Mouse (Mus musculus) olfactory bulb, adult 2 months (tissue): ENCODE measurements around the gene Ifnl3. TPM values are rescaled to one million over a fixed set of nuclear protein-coding genes. Genes with fewer than 3 reads are reported as not detected.

Source experiments
- H3K27ac ChIP-seq: fragments of 200-500 bp; 2 replicates; pipeline ENCODE4 v1.5.1; 2012; ENCODE audit warnings: low read depth, low read length; ENCODE audit not compliant: insufficient read depth
- H3K4me1 ChIP-seq: fragments of 200-500 bp; 2 replicates; pipeline ENCODE4 v1.6.1; 2012; ENCODE audit warnings: low read length; ENCODE audit not compliant: control insufficient read depth, insufficient read depth
- H3K4me3 ChIP-seq: fragments of 200-500 bp; 2 replicates; pipeline ENCODE4 v1.5.1; 2012; ENCODE audit warnings: mild to moderate bottlenecking, low read depth, low read length, moderate library complexity; ENCODE audit not compliant: insufficient read depth
- CTCF ChIP-seq: fragments of 200-500 bp; IDR thresholded peaks from 2 replicates; pipeline ENCODE4 v1.5.1; 2012; ENCODE audit warnings: low read depth, mild to moderate bottlenecking, low read length, moderate library complexity; ENCODE audit not compliant: insufficient read depth
- POLR2A ChIP-seq: fragments of 200-500 bp; IDR thresholded peaks from 2 replicates; pipeline ENCODE4 v1.6.1; 2012; ENCODE audit warnings: mild to moderate bottlenecking, low read depth, low read length, moderate library complexity; ENCODE audit not compliant: insufficient read depth
- WGBS: fragments of 180-500 bp; shearing (Covaris S2); methylation state at CpG from one replicate; pipeline ENCODE4 v1.1.7; 2018; 5-methylcytosine and 5-hydroxymethylcytosine counted together
- polyA plus RNA-seq: library from polyadenylated mRNA; stranded (reverse); fragments of >200 nt; gene quantifications from 2 replicates; pipeline ENCODE4 v1.2.4, GENCODE M21; 2012; ENCODE audit warnings: low replicate concordance; ENCODE audit not compliant: missing spikeins, insufficient read depth, insufficient read length

Gene Ifnl3
- polyA plus RNA-seq, 1 experiment: not detected

DNA sequence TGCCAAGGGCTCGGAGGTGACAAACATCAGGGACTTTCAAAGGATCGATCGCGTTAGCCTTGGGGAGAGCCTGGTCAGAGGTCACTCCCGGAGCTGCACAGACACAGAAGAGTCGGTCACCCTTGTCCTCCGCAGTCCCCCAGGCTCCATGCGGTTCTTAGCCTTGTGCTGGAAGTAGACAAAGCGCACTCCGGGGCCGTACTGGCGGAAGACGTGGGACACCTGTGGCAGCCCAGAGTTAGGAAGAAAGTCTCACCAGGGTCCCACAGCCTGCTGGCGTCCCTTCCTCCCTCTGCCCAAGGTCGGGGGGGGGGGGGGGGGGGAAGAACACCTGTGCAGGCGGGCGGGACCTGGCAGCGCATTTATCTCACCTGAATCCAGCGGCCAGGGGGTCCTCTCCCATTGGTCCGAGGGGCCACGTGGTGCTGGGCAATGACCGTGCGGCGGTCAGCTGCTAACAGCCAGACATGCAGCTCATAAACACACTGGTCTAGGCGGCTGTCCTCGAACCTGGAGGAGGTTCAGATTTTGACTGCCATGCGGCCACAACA is 21.5 kb downstream of the Ifnl3 start:
- WGBS: 21% methylated on average over 27 of the region's 27 CpGs
- no peak for TF ChIP-seq POLR2A
- no peak for TF ChIP-seq CTCF
- H3K4me1 ChIP-seq: peaks cover 14% of the 10 kb centered on the region
- H3K27ac ChIP-seq: no peak overlapping the region
- no peak overlapping the region for H3K4me3 ChIP-seq

DNA sequence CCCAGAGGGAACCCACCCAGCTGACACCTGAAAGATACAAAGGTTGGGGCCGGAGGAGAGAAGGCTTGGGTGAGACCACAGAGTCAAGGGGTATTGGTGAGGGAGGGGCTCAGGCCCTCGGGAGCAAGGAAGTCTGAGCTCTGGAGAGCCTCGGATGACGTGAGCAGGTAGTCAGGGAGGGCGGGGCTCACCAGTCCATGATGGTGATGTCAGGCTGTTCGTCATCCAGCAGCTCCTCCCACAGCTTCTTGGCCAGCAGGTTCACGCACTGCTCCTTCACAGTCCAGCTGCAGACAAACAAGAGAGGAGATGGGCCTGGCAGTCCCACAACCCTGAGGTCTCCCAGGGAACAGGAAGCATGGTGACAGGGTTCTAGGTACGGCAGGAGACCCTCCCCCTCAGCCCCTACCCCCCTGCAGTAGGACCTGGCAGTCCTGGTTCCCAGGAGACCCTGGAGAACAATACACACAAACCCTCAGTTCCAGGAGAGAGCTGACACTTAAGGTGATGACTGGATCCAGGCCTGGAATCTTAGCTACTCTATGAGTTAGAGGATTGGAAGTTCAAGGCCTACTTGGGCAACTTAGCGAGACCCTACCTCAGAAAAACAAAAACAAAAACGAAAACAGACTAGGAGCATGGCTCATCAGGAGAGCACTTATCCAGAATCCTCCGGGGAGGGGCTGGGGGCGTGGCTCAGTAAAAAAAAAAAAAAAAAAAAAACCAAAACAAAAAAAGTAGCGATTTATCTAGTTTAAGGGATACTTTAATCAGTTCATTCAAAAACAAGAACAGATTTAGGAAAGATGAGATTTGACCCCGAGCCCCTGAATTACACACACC is 22.6 kb downstream of the Ifnl3 start:
- WGBS: 56% methylated on average over 14 of the region's 14 CpGs

DNA sequence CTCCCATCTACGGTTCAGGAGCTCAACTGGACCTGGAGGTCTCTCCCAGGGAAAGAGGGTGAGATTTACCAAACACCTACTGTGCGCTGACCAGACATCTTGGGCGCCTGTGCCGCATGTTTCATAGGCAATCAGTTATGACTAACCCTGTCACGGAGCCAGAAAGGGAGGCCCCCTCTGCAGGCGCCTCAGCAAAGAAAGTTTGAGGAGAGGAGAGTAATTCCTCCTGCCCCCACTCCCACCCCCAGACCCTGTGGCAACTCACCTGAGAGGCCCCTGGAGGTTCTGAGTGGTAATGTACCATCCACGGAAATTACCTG is 23.2 kb downstream of the Ifnl3 start:
- 0 out of 2 replicates have a peak, but pooled peaks have one; percentile 11 for TF ChIP-seq CTCF
- TF ChIP-seq POLR2A: no peak
- 68% methylated on average over 7 of the region's 7 CpGs for WGBS
- H3K4me3 ChIP-seq: no peak overlapping the region
- H3K4me1 ChIP-seq: peaks cover 14% of the 10 kb centered on the region
- no peak overlapping the region for H3K27ac ChIP-seq

More for the DNA sequence above, 22.6 kb downstream of the Ifnl3 start:
- no peak overlapping the region for H3K27ac ChIP-seq
- TF ChIP-seq CTCF (no peak), POLR2A (no peak)
- H3K4me3 ChIP-seq: no peak overlapping the region
- peaks cover 14% of the 10 kb centered on the region for H3K4me1 ChIP-seq

DNA sequence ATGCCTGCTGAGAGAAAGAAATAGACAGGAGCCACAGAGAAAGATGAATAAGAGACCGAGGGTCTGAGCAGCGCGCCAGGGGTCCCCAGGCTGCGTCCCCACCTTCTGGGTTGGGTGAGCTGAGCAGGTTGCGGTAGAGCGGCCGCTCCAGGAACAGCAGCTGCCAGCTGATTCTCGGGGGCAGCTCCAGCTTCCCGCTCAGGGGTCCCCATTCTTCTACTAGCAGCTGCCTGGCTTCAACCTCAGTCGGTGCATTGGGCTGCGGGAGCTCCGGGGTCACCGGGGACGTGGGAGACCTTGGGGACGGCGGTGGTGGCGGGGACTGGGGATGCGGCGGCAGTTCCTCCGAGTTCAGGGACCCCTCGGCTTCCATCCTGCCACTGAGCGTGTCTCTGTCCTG is 24.0 kb downstream of the Ifnl3 start:
- no peak overlapping the region for H3K27ac ChIP-seq
- WGBS: 3% methylated on average over 22 of the region's 22 CpGs
- peak overlapping the region; percentile 3 for H3K4me3 ChIP-seq
- peaks cover 14% of the 10 kb centered on the region for H3K4me1 ChIP-seq
- TF ChIP-seq POLR2A: no peak
- TF ChIP-seq CTCF: no peak

DNA sequence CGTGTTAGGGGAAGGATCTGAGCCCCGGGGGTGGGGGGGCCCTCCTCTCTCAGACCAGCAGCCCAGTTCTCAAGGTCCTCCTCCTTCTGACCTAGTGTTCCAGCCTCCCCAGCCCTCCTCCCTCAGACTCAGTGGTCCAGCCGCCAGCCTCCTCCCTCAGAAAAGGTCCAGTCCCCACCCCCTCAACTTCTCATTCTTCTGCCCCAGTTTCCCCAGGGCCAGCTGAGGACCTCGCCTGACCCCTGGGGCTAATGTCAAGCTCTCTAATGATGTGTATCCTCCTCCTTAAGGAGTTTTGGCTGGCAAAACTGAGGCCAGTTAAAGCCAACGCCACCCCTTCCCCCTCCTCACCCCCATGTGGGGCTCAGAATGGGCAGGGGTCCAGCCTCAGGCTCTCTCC is 24.5 kb downstream of the Ifnl3 start, which contains the start of gene Nccrp1:
Gene Nccrp1, minus strand, starts transcription at position 101 of the 400 bp plus-strand sequence.
- TF ChIP-seq CTCF: no peak
- TF ChIP-seq POLR2A: no peak
- H3K4me3 ChIP-seq: peak within 1 kb of the TSS; percentile 3
- H3K27ac ChIP-seq: no peak within 1 kb of the TSS
- peaks cover 14% of the 10 kb centered on the region for H3K4me1 ChIP-seq
- 7% methylated on average over 5 of the region's 5 CpGs for WGBS

DNA sequence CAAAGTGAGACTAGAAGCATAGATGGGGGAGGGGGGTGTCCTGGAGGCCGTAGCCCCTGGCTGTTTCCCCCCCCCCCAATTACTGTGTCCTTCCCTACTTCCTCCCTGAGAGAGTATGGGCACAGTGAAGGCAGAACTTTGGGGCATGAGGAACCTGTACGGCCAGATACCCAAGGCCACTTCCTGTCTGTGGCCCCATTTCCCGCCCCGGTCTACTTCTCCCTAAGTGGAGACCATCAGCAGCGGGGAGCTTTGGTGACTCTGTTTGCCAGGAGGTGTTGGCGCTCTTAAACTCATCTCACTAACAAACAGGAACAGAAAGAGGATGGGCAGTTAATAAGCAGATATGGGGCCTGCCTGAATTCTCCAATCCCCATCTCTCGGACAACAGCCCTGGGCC is 25.0 kb downstream of the Ifnl3 start:
- H3K4me1 ChIP-seq: peaks cover 14% of the 10 kb centered on the region
- no peak overlapping the region for H3K4me3 ChIP-seq
- TF ChIP-seq POLR2A (no peak), CTCF (no peak)
- no peak overlapping the region for H3K27ac ChIP-seq
- WGBS: 75% methylated on average over 7 of the region's 7 CpGs

DNA sequence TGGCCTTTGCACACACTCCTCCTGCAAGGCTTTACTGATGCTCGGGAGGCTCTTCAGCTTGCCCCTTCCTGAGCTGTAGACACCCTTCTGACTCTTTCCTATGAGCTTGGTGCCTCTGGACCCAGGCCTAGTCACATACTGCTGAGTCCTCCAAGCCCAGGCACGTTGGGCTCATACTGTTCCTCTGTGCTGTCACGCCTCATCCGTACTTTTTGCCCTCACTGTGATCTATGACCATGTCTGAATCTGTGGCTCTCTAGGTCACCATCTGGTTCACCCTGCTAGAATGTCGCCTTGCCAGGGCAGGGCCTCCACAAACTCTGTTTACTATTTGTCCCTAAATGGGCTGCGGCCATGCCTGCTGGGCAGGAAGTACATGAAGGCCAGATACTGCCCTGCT is 30.4 kb downstream of the Ifnl3 start:
- no peak overlapping the region for H3K27ac ChIP-seq
- H3K4me3 ChIP-seq: no peak overlapping the region
- 95% methylated on average over 6 of the region's 6 CpGs for WGBS

DNA sequence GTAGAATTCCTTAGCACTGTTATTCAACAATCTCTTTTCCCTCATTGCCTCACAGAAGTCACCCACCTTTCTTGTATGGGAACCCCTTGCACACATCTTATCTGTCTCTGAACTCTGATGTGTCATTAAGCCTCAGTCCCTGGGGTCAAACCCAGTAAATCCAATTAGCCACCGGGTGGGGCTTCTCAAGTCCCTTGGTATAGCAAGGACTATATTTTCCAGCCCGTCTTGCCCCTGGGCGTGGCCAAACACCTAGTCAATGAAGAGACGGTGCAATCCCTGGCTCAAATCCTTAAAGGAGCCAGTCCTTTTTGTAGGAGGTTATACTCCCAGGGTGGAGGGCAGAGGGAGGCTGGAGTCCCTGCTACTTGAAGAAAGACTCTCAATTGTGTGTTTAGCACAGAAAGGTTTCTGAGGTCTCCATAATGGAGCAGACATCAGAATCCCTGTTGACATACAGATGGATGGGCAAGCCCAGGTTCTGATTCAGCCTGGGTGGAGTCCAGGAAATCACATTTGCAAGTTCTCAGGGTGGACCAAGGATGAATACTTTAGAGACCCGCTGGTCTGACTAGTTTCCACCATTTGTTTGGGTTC is 33.4 kb downstream of the Ifnl3 start:
- no peak overlapping the region for H3K4me3 ChIP-seq
- H3K4me1 ChIP-seq: no peaks in the 10 kb centered on the region
- 35% methylated on average over 5 of the region's 5 CpGs for WGBS
- no peak for TF ChIP-seq POLR2A
- TF ChIP-seq CTCF: no peak
- H3K27ac ChIP-seq: no peak overlapping the region

More for the DNA sequence above, 30.4 kb downstream of the Ifnl3 start:
- H3K4me1 ChIP-seq: no peaks in the 10 kb centered on the region
- TF ChIP-seq POLR2A (no peak), CTCF (no peak)

DNA sequence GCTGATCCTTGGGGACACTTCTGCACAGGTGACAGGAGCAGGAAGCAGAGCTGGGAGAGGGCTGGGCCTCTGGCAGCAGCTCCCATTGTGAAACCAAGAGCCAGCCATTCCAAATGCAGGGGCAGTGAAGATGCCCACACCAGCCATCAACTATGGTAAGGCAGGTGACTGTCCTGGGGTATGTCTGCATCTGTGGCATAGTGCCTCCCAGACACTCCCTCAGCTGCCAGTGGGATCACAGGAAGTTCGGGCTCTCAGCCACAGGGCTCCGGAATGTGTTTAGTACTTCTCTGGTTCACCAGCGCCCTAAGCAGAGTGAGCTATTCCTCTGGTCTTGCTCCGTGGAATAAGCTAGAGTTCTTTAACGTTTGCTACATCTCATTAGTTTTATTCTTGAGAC is 34.4 kb downstream of the Ifnl3 start:
- no peak overlapping the region for H3K4me3 ChIP-seq
- H3K4me1 ChIP-seq: no peaks in the 10 kb centered on the region
- no peak overlapping the region for H3K27ac ChIP-seq
- no peak for TF ChIP-seq CTCF
- TF ChIP-seq POLR2A: no peak
- 79% methylated on average over 5 of the region's 5 CpGs for WGBS
